Mouse (Mus musculus): ENCODE data around the gene Prkag2.

DNA sequence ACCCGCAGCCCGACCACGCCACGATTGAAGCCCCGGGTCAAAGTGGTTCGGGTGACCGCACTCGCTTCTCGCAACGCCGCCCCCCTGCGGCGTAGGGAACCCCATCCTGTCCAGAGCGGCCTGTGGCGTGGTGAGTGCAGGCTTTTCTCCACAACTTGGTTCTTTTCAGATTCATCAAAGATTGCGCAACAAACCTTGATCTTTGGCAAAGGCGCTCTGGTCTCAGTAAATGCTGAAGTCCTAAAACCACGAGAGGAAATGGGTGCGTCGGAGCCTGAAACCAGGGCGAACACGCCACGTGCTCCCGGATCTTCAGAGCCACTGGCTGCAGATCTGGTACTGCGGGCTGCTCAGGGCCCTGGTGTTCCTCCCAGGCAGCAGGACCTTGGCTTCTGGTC is 683 bp upstream of the Prkag2 start:
- TF ChIP-seq CTCF (IDR thresholded peaks at IDR 0.05; ENCODE audit: low read depth, low read length) (no peak), TAL1 (conservative IDR thresholded peaks at IDR 0.05; ENCODE audit: low read depth, low read length) (no peak), GATA1 (IDR thresholded peaks at IDR 0.05; ENCODE audit: borderline replicate concordance, low read length) (no peak), POLR2AphosphoS5 (IDR thresholded peaks at IDR 0.05; ENCODE audit: insufficient replicate concordance, low read depth, low read length) (no peak), GATA2 (IDR thresholded peaks at IDR 0.05; ENCODE audit: borderline replicate concordance, low read depth, low read length) (no peak)

Data from G1E (cell line).